Mouse (Mus musculus) heart, adult 2 months (tissue): ENCODE results near the gene Gsn.

Experiments used
- CTCF ChIP-seq: fragments of 200-600 bp; IDR thresholded peaks from 2 replicates; pipeline ENCODE4 v1.8.1; 2022; ENCODE audit warnings: antibody characterized with exemption, mild to moderate bottlenecking, moderate library complexity
- EP300 ChIP-seq: fragments of 200-500 bp; IDR thresholded peaks from 2 replicates; pipeline ENCODE4 v1.6.1; 2011; ENCODE audit warnings: low read depth, low read length, control low read depth; ENCODE audit not compliant: insufficient read depth
- POLR2A ChIP-seq: fragments of 200-500 bp; IDR thresholded peaks from 2 replicates; pipeline ENCODE4 v1.6.1; 2011; ENCODE audit warnings: mild to moderate bottlenecking, low read depth, low read length, control low read depth; ENCODE audit not compliant: insufficient read depth

GRCm38 (mm10) chr2:35259338-35260080 lies 3.3 kb downstream of the Gsn start:
- TF ChIP-seq POLR2A (no peak), CTCF (no peak), EP300 (no peak)
